Mouse (Mus musculus): ENCODE results near the gene Cyp2d11. TPM values are rescaled to one million over a fixed set of nuclear protein-coding genes. Genes with fewer than 3 reads are reported as not detected.

Cyp2d11 gene
- polyA plus RNA-seq, 1 experiment from 2014 or later, result not detected

DNA sequence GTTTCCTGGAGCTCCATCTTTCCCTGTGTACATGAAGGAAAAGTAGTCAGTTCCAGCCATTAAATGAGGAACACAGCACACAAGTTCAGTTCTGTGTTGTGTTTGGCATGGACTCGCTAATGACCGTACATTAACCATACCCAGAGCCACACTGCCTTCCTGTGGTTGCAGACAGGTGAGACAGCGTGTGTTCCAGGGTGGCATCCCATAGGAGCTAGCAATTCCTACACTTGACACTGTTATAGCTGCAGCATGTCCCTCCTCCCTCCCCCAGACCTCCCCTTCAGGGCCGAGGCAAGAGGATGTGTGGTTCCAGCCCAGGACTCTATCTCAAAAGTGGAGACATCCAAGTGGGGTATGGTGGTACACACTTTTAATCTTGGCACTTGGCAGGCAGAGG is 43.5 kb downstream of the Cyp2d11 start:
- H3K27me3 ChIP-seq, result no peaks in the 10 kb centered on the region
- no peak for ATAC-seq (replicated peaks; ENCODE audit: insufficient number of reproducible peaks, insufficient read depth, low FRiP score, low read depth)
- no peak overlapping the region for H3K4me2 ChIP-seq
- no peak overlapping the region for H3K27ac ChIP-seq
- H3K9ac ChIP-seq, result no peak overlapping the region
- WGBS, result 80% methylated on average over 4 of the region's 4 CpGs
- no peaks in the 10 kb centered on the region for H3K9me3 ChIP-seq (replicated peaks)
- no peak overlapping the region for H3K4me3 ChIP-seq
- H3K36me3 ChIP-seq, result peaks cover 35% of the 10 kb centered on the region
- H3K4me1 ChIP-seq (replicated peaks), result peaks cover 37% of the 10 kb centered on the region

DNA sequence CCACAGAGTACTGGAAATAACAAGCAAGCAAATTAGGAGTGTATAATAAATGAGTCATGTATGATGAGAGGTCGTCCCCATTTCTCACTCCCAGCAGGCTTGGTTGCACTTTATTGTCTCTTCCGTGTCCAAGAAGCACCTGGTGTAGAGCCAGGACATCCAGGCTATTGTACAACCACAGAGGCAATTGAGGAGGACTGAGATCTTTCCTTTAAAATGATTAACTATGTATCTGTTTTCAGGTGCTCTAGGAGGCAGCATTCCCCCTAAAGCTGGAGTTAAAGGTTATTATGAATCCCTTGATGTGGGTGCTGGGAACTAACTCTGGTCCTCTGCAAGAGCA is 44.9 kb downstream of the Cyp2d11 start:
- no peaks in the 10 kb centered on the region for H3K9me3 ChIP-seq (replicated peaks)
- WGBS, result 91% methylated on average over 2 of the region's 2 CpGs
- no peaks in the 10 kb centered on the region for H3K27me3 ChIP-seq
- no peak for ATAC-seq (replicated peaks; ENCODE audit: insufficient number of reproducible peaks, insufficient read depth, low FRiP score, low read depth)
- no peak overlapping the region for H3K4me3 ChIP-seq
- peaks cover 34% of the 10 kb centered on the region for H3K4me1 ChIP-seq (replicated peaks)
- peaks cover 35% of the 10 kb centered on the region for H3K36me3 ChIP-seq
- H3K27ac ChIP-seq, result no peak overlapping the region
- no peak overlapping the region for H3K4me2 ChIP-seq
- no peak overlapping the region for H3K9ac ChIP-seq

GRCm38 (mm10) chr15:82348258-82348998 is 45.4 kb downstream of the Cyp2d11 start:
- no peak for ATAC-seq (replicated peaks; ENCODE audit: insufficient number of reproducible peaks, insufficient read depth, low FRiP score, low read depth)
- WGBS, result 84% methylated on average over 8 of the region's 8 CpGs
- peaks cover 33% of the 10 kb centered on the region for H3K4me1 ChIP-seq (replicated peaks)
- H3K27ac ChIP-seq, result no peak overlapping the region
- peaks cover 35% of the 10 kb centered on the region for H3K36me3 ChIP-seq
- H3K4me2 ChIP-seq, result no peak overlapping the region
- H3K9ac ChIP-seq, result no peak overlapping the region
- no peaks in the 10 kb centered on the region for H3K9me3 ChIP-seq (replicated peaks)
- H3K27me3 ChIP-seq, result no peaks in the 10 kb centered on the region
- H3K4me3 ChIP-seq, result no peak overlapping the region

DNA sequence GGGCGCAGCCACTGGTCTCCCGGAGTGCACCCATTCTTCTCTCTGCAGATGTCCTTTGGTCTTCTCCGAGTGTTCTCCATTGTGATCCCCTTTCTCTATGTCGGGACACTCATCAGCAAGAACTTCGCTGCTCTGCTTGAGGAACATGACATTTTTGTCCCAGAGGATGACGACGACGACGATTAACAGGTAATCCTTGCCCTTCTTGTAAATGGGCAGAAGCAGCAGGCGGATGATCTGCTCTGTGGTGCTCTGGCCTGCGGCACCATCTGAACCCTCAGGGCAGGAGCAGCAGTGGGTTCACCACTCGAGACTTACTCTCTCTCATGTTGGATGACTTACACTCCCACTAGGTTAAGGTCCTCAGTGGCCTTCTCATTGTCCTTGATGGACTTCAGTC is 46.0 kb downstream of the Cyp2d11 start:
- H3K4me1 ChIP-seq (replicated peaks), result peaks cover 27% of the 10 kb centered on the region
- H3K27ac ChIP-seq, result no peak overlapping the region
- peaks cover 35% of the 10 kb centered on the region for H3K36me3 ChIP-seq
- no peaks in the 10 kb centered on the region for H3K27me3 ChIP-seq
- peak overlapping the region; percentile 73; the same call in 1 of the 2 replicates for H3K4me2 ChIP-seq
- H3K9me3 ChIP-seq (replicated peaks), result no peaks in the 10 kb centered on the region
- H3K4me3 ChIP-seq, result no peak overlapping the region
- 92% methylated on average over 12 of the region's 12 CpGs for WGBS
- no peak overlapping the region for H3K9ac ChIP-seq
- ATAC-seq (replicated peaks; ENCODE audit: insufficient number of reproducible peaks, insufficient read depth, low FRiP score, low read depth), result no peak

GRCm38 (mm10) chr15:82347303-82347676 is 46.5 kb downstream of the Cyp2d11 start:
- 72% methylated on average over 4 of the region's 4 CpGs for WGBS
- peaks cover 23% of the 10 kb centered on the region for H3K4me1 ChIP-seq (replicated peaks)

GRCm38 (mm10) chr15:82346580-82347302 is 47.1 kb downstream of the Cyp2d11 start:
- ATAC-seq (replicated peaks; ENCODE audit: insufficient number of reproducible peaks, insufficient read depth, low FRiP score, low read depth), result no peak
- Histone ChIP-seq H3K9me3 (replicated peaks) (no peaks in the 10 kb centered on the region), H3K27ac (peak overlapping the region; percentile 90), H3K4me2 (peak overlapping the region; percentile 73), H3K4me3 (peak overlapping the region; percentile 75), H3K4me1 (replicated peaks) (peaks cover 22% of the 10 kb centered on the region), H3K9ac (peak overlapping the region; percentile 39), H3K36me3 (peaks cover 35% of the 10 kb centered on the region), H3K27me3 (no peaks in the 10 kb centered on the region)
- WGBS, result 43% methylated on average over 14 of the region's 14 CpGs

More at GRCm38 (mm10) chr15:82347303-82347676, 46.5 kb downstream of the Cyp2d11 start:
- H3K36me3 ChIP-seq, result peaks cover 35% of the 10 kb centered on the region
- no peaks in the 10 kb centered on the region for H3K9me3 ChIP-seq (replicated peaks)
- no peaks in the 10 kb centered on the region for H3K27me3 ChIP-seq
- H3K4me2 ChIP-seq, result peak overlapping the region; percentile 73
- peak overlapping the region; percentile 75 for H3K4me3 ChIP-seq
- peak overlapping the region; percentile 90 for H3K27ac ChIP-seq
- ATAC-seq (replicated peaks; ENCODE audit: insufficient number of reproducible peaks, insufficient read depth, low FRiP score, low read depth), result no peak
- peak overlapping the region; percentile 39 for H3K9ac ChIP-seq

GRCm38 (mm10) chr15:82345820-82346470 is 47.9 kb downstream of the Cyp2d11 start:
- ATAC-seq (replicated peaks; ENCODE audit: insufficient number of reproducible peaks, insufficient read depth, low FRiP score, low read depth), result peak; percentile 96
- Histone ChIP-seq H3K4me1 (replicated peaks) (peaks cover 26% of the 10 kb centered on the region), H3K9ac (peak overlapping the region; percentile 80), H3K9me3 (replicated peaks) (no peaks in the 10 kb centered on the region), H3K27me3 (no peaks in the 10 kb centered on the region), H3K4me3 (peak overlapping the region; percentile 75), H3K36me3 (peaks cover 33% of the 10 kb centered on the region), H3K27ac (peak overlapping the region; percentile 90), H3K4me2 (peak overlapping the region; percentile 73)
- under 1% methylated on average over 51 of the region's 51 CpGs for WGBS

DNA sequence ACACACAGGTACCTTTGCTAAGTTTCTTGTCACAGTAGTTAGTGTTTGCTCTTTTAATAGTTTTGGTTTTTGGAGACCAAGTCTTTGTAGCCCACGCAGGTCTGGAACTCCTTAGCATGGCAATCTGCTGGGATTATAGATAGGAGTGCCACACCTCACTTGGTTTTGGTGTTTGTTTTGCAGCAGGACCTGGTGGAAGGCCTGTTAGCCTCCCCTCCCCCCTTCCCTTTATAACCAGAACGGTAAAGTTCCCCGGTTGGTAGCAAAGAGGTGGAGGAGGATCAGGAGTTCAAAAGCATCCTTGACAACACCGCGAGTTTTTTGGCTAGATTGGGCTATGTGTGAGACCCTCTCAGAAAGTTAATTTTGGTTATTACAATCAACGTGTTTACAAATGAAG is 48.9 kb downstream of the Cyp2d11 start:
- ATAC-seq (replicated peaks; ENCODE audit: insufficient number of reproducible peaks, insufficient read depth, low FRiP score, low read depth), result no peak
- Histone ChIP-seq H3K4me2 (no peak overlapping the region), H3K27me3 (no peaks in the 10 kb centered on the region), H3K36me3 (peaks cover 23% of the 10 kb centered on the region), H3K9me3 (replicated peaks) (no peaks in the 10 kb centered on the region), H3K27ac (0 out of 2 replicates have a peak overlapping the region, but pooled peaks have one; percentile 17), H3K4me1 (replicated peaks) (peaks cover 32% of the 10 kb centered on the region), H3K4me3 (no peak overlapping the region), H3K9ac (no peak overlapping the region)
- 83% methylated on average over 6 of the region's 6 CpGs for WGBS

DNA sequence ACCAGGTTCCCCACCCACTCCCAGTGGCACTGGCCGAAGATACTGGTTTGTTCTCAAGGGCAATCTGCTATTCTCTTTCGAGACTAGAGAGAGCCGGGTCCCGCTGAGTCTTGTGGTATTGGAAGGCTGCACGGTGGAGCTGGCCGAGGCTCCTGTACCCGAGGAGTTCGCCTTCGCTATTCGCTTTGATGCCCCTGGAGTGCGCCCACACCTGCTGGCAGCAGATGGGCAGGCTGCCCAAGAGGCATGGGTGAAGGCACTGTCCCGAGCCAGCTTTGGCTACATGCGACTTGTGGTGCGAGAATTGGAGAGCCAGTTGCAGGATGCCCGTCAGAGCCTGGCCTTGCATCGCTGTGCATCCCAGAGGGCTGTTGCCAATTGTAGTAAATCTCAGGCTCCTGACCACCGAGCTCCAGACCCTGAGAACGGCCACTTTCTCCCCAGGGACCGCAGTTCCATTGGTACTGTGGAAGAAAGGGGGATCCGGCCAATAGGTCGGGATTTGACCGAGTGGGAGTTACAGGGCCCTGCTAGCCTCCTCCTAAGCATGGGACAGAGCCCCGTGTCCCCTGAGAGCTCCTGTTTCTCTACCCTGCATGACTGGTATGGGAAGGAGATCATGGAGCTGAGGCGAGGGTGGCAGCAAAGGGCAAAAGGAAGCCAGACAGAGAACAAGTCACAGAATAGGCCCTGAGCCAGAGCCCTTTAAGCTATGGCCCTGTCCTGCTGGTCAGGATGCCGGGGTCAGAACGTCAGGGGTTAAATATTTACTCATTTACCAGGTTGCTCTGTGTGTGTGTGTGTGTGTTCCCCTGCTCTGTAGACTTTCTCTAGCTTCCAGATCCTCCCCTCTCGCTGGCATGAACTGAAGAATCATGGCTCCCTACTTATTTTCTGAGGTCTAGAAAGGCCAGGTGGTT is 50.2 kb downstream of the Cyp2d11 start:
- no peak for ATAC-seq (replicated peaks; ENCODE audit: insufficient number of reproducible peaks, insufficient read depth, low FRiP score, low read depth)

GRCm38 (mm10) chr15:82342543-82342935 is 51.3 kb downstream of the Cyp2d11 start:
- ATAC-seq (replicated peaks; ENCODE audit: insufficient number of reproducible peaks, insufficient read depth, low FRiP score, low read depth), result no peak
- Histone ChIP-seq H3K9ac (no peak overlapping the region), H3K9me3 (replicated peaks) (no peaks in the 10 kb centered on the region), H3K4me2 (peak overlapping the region; percentile 84; the same call in 1 of the 2 replicates), H3K36me3 (no peaks in the 10 kb centered on the region), H3K27ac (peak overlapping the region; percentile 79; the same call in 1 of the 2 replicates), H3K4me1 (replicated peaks) (peaks cover 40% of the 10 kb centered on the region), H3K4me3 (no peak overlapping the region), H3K27me3 (no peaks in the 10 kb centered on the region)
- WGBS, result 71% methylated on average over 5 of the region's 5 CpGs

More for the DNA sequence above, 50.2 kb downstream of the Cyp2d11 start:
- Histone ChIP-seq H3K9ac (no peak overlapping the region), H3K4me2 (no peak overlapping the region), H3K4me3 (no peak overlapping the region), H3K27ac (no peak overlapping the region), H3K27me3 (no peaks in the 10 kb centered on the region), H3K4me1 (replicated peaks) (peaks cover 36% of the 10 kb centered on the region), H3K36me3 (peaks cover 10% of the 10 kb centered on the region), H3K9me3 (replicated peaks) (no peaks in the 10 kb centered on the region)
- WGBS, result 87% methylated on average over 27 of the region's 27 CpGs
